Comparison of ENCODE assay signal across 13 mouse cellular contexts in the genomic region with DNA sequence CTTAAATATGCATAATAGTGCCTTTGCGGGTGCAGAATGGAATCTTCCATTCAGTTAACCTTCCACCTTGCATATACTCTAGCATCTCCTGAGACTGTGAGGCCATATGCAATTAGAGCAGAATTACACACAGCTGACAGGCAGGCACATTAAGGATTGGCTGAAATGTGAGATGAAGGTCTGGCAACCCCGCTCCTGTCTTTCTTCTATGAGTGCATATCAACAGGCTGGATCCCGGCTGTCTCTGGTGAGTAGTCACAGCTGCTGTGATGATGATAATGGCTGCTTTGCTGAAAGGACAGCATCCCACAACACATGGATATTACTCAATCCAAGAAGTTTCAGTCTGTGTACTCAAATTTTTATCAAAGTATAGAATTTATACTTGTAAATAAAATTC.
"Had no signal": no experiment of that assay in that cellular context is flagged by ENCODE, and none has a peak within 500 bp of the region (broad histone marks: within the 10 kb centered on the region; RNA-seq: fewer than 3 reads in every experiment).

No protein-coding gene starts in this region.

- DNase-seq: kidney, adult 11 months; left cerebral cortex, postnatal 4 days; lung, adult 2 months; lung, postnatal 36 days; right cerebral cortex, postnatal 14 days; thymus, adult 18-20 months; thymus, postnatal 14 days had no signal

- H3K9me3 ChIP-seq: limb, embryonic 13.5 days; midbrain, embryonic 15.5 days; neural tube, embryonic 12.5 days had no signal

- H3K9ac ChIP-seq: limb, embryonic 13.5 days; liver, embryonic 14.5 days; midbrain, embryonic 15.5 days; neural tube, embryonic 12.5 days had no signal

- H3K4me3 ChIP-seq: limb, embryonic 13.5 days; midbrain, embryonic 15.5 days; neural tube, embryonic 12.5 days had no signal

- H3K27ac ChIP-seq: hindbrain, postnatal 0 days; limb, embryonic 13.5 days; liver, embryonic 14.5 days; midbrain, embryonic 15.5 days; neural tube, embryonic 12.5 days had no signal

- H3K4me1 ChIP-seq: limb, embryonic 13.5 days; midbrain, embryonic 15.5 days; neural tube, embryonic 12.5 days had no signal

- ATAC-seq: hindbrain, postnatal 0 days; midbrain, embryonic 15.5 days had no signal

- H3K27me3 ChIP-seq: limb, embryonic 13.5 days; midbrain, embryonic 15.5 days; neural tube, embryonic 12.5 days had no signal

- H3K4me2 ChIP-seq: limb, embryonic 13.5 days; midbrain, embryonic 11.5 days; midbrain, embryonic 15.5 days; neural tube, embryonic 12.5 days had no signal

- H3K36me3 ChIP-seq: limb, embryonic 13.5 days; midbrain, embryonic 15.5 days; neural tube, embryonic 12.5 days had no signal
